Mouse (Mus musculus): ENCODE results near the gene Tmbim4.
A peak's percentile ranks its signal among the peaks of the same experiment; 100 is the strongest.

Gene Tmbim4

GRCm38 (mm10) chr10:120246994-120247750, 45.8 kb downstream of the Tmbim4 start:
- peak; percentile 44 for DNase-seq

DNA sequence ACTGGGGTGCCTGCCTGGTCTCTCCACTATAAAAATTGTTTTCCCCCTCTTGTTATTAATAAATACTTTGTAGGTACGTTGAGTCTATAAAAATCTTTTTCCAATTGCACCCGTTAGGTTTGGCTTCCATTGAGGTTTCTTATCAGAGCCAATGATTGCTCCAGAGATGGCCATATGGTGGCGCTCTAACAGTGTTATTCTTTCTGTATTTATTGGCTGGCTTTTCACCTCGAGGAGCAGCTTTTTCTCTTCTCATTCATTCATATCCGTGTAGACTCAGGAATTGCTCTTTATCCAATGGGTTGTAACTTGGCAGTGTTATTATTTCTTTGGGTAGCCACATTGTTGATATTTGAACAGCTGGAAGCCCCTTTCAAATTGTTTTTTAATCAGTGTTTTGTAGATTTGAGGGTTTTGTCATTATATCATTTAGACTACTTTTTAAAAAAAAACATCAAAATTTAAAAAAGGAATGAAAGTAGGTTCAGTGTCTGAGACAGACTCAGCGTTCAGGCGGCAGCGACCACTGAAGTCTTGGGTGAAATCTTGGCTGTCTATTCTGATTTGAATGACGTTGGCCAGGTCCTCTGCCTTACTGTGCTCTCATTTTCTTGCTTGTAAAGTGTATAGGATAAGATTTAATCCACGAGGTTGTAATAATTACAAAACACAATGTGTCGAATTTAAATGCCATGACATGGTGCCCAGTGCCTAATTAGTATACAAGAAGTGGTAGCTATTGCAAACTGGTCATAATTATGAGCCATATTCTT, 49.7 kb downstream of the Tmbim4 start:
- DNase-seq = no peak

DNA sequence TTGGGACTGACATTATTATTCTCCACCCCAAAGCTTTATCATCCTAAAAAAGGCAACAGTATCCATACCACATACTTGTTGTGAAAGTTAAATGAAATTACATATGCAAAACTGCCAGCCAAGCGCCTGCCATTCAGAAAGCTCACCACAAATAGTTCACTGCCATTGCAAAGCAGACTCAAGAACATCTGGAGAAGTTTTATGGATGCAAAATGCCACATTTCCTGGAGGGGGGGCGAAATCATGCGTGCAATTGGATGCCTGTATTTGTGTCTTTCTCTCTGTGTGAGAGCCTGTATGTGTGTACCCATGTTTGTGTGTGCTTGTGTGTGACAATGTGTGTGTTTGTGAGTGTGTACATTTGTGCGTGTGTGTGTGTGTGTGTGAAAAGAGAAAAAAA, 50.4 kb downstream of the Tmbim4 start:
- DNase-seq = no peak

GRCm38 (mm10) chr10:120252800-120253199, 51.4 kb downstream of the Tmbim4 start:
- DNase-seq = no peak

DNA sequence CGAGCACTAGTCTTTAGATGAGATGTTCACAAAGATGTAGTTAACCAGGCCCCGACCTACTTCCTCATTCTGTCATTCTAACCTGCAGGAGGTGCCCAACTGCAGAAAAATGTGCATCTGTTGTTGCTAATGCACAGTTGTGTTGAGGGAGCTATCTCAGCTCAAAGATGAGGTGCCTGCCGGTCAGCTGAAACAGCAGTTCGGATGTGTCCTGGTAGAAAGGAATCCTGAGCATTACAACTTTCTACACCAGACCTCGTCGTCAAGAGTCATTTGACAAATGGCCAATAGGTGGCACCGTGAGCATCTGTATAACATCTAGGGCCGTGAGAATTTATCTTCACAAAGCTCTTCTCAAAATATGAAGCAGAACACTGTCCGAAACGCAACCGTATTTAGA, 55.8 kb downstream of the Tmbim4 start:
- DNase-seq = peak; percentile 8

DNA sequence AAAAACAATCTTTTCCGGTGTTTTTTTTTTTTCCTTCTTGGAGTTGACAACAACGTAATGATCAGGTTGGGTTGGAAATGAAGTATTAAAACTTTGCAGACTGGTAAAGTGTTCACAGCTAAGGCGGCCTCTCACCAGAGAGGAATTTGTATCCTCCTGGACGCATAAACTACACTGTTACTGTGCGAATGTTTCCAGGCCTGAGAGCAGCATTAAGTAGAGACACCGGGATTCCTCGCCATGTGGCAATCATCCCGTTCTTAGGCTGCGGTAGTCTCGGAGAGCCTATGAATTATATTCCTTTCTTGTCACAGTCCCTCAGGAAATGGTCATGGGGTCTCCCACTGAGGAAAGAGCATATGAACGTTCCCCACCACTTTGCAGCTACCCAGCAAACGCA, 66.4 kb downstream of the Tmbim4 start:
- DNase-seq = no peak

DNA sequence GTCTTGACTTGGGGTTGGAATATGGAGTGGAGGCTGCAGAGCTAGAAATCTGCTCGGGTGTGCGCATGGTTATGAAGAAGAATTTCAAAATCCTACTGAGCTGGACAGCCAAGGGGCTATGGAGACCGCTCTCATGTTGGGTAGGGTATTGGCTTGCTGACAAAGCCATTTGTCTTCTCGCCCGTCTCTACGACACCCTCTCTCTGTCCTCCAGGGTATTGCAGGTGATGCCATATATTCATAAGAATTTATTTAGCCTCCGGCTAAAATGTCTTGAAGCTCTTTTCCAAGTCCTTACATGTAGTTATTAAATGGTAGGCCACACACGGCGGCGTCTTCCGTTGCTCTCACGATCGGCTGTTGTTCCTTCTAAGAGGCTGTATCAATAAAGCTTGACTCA, 68.6 kb downstream of the Tmbim4 start:
- no peak for DNase-seq

DNA sequence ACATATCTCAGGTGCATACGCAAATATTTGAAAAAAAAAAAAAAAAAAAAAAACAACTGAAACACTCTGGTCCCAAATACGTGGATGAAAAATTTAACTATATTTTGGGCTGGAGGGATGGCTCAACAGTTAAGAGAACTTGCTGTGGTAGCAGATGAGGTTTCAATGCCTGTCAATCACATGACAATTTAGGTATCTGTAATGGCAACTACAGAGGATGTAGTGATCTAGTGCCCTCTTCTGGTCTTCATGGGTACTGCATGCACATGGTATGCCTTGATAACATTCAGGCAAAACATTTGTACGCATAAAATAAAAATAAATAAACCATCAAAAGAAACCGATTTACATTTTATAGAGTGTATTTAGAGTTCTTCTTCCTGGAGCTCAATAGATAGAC, 69.4 kb downstream of the Tmbim4 start:
- no peak for DNase-seq

DNA sequence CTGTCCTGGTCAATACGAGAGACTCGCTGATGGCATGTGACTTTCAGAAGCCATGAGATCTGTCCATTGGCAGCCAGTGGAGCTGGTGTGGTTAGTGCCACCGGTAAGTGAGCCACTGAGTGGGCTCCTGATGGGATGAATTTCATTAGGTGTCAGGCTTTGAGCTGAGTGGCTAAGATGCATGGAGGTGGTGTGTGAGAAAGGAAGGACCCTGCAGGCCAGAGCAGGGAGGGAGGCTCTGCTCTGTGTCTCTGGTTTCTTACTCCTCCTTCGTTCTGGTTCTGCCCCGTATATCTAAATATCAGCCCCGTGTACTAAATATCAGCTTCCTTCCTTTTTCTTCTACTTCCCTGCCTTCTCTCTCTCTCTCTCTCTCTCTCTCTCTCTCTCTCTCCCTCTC, 69.9 kb downstream of the Tmbim4 start:
- no peak for DNase-seq

DNA sequence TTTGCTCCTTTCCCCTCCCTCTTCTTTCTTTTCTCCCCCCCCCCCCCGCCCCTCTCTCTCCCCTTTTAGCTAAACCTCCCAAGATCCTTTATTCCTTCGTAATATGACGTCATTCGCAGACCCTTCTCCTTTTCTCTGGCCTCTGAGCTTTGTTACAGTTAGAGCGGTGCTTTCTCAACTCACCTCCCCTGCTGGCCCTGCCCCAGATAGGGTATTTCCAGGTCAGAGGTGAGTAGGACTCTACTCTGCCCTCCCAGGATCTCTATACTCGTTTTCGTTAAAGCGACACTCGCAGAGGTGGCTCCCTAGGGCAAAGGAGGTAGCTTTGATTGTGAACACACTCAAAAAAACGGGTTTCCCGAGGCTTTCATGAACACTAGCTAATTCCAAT, 70.5 kb downstream of the Tmbim4 start:
- no peak for DNase-seq

DNA sequence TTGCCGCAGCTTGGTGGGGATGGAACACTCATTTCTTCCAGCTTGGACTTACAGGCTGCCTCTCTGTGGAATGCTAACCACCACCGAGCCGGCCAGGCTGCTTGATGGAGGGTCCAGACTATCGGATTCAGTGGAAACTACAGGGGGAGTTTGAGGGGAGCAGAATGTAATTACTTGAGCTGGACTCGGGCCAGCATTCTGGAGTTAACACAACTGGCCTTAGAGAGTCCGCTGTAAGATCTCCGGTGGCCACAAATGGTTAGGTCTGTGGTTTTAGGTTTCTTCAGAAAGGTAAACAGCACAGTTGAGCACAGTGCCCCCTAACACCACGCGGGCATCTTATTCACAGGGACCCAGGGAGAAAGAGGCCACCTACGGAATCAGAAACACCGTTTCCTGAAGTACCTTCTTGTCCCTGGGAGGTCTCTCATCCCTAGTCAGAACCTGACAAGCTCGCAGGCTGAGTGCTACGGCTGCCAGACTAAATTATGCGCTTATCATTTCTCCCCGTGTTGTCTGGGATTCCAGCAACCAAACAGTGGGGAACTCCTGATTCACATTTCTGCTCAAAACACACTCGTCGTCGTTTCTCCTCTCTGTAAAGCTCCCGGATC, 71.0 kb downstream of the Tmbim4 start:
- DNase-seq = no peak

- no peak for DNase-seq
Measured at GRCm38 (mm10) chr10:120273335-120273734, 71.9 kb downstream of the Tmbim4 start.
